Mouse (Mus musculus): Measurements from ENCODE around the gene Wiz. TPM values are rescaled to one million over a fixed set of nuclear protein-coding genes. Genes with fewer than 3 reads are reported as not detected.

The Wiz gene
- polyA plus RNA-seq, 1 experiment, result 21.0 TPM

DNA sequence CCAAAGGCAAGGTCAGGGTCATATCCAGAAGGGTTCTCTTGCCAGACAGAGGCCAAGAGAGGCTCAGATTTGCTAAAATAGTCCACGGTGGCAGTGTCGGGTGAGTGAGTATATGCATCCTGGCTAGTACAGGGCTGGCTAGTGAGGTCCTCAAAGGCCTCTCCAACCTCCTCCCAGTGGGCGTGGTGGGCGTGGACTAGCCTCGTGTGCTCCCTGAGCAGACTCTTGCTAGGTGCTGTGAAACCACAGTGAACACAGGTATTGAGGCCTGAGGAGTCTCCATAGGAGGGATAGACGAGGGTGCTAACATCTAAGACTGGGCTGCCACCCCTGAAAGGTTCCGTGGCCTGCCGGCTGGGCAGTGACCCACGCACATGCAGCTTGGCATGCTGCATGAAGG is 12.1 kb downstream of the Wiz start:
- no peaks in the 10 kb centered on the region for H3K36me3 ChIP-seq (ENCODE audit: control insufficient read depth, insufficient read depth)
- TF ChIP-seq E2F4 (IDR thresholded peaks at IDR 0.05; ENCODE audit: insufficient read depth) (no peak), REST (IDR thresholded peaks at IDR 0.05; ENCODE audit: insufficient read depth, insufficient read length) (no peak), USF1 (IDR thresholded peaks at IDR 0.05; ENCODE audit: low read depth) (no peak), MAX (IDR thresholded peaks at IDR 0.05; ENCODE audit: low read depth) (no peak), POLR2AphosphoS2 (IDR thresholded peaks at IDR 0.05; ENCODE audit: insufficient read length, low read depth) (no peak), MYOD1 (IDR thresholded peaks at IDR 0.05; ENCODE audit: control insufficient read depth in 1 of 3, insufficient read length in 2 of 3, low read depth in 2 of 3) (no peak), POLR2A (IDR thresholded peaks at IDR 0.05; ENCODE audit: insufficient read length, low read depth) (no peak), CEBPB (IDR thresholded peaks at IDR 0.05; ENCODE audit: insufficient read depth, poor library complexity, severe bottlenecking) (no peak), MYOG (IDR thresholded peaks at IDR 0.05; ENCODE audit: control insufficient read depth in 1 of 3, insufficient read depth in 1 of 3, insufficient read length in 2 of 3, low read depth in 2 of 3) (no peak), TCF3 (IDR thresholded peaks at IDR 0.05; ENCODE audit: insufficient read length, low read depth) (no peak), TCF12 (IDR thresholded peaks at IDR 0.05; ENCODE audit: insufficient read depth, poor library complexity, severe bottlenecking) (no peak), SRF (IDR thresholded peaks at IDR 0.05; ENCODE audit: control insufficient read depth, insufficient read length, low read depth) (no peak)
- no peaks in the 10 kb centered on the region for H3K79me2 ChIP-seq (ENCODE audit: control insufficient read depth, insufficient read depth)
- no peaks in the 10 kb centered on the region for H3K27me3 ChIP-seq (ENCODE audit: control insufficient read depth, insufficient read depth, insufficient read length)
- no peak overlapping the region for H3K4me2 ChIP-seq (ENCODE audit: low read depth)
- no peak overlapping the region for H3K4me3 ChIP-seq
- H3ac ChIP-seq (ENCODE audit: control insufficient read depth, insufficient read length), result no peak overlapping the region

DNA sequence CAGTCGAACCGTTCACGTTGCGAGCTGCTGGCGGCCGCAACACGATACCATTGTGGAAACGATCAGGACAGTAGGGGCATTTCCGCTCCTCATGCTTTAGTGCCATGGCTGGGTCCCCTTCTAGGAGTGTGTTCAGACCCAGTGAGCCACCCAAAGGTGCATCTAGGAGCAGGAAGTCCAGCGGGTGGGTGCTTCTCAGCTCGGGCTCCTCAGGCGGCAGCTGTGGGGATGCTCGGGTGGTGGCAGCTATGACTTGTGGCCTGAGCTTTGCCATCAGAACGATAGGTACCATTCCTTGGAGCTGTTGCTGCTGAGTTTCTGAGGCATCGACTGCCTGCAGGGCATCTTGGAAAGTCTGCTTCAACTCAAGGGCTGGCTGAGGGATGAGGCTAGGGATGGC is 12.8 kb downstream of the Wiz start:
- Histone ChIP-seq H3K4me3 (no peak overlapping the region), H3K27me3 (ENCODE audit: control insufficient read depth, insufficient read depth, insufficient read length) (no peaks in the 10 kb centered on the region), H3K36me3 (ENCODE audit: control insufficient read depth, insufficient read depth) (no peaks in the 10 kb centered on the region), H3K79me2 (ENCODE audit: control insufficient read depth, insufficient read depth) (no peaks in the 10 kb centered on the region), H3K4me2 (ENCODE audit: low read depth) (no peak overlapping the region), H3ac (ENCODE audit: control insufficient read depth, insufficient read length) (no peak overlapping the region)
- TF ChIP-seq E2F4 (IDR thresholded peaks at IDR 0.05; ENCODE audit: insufficient read depth) (no peak), POLR2AphosphoS2 (IDR thresholded peaks at IDR 0.05; ENCODE audit: insufficient read length, low read depth) (no peak), CEBPB (IDR thresholded peaks at IDR 0.05; ENCODE audit: insufficient read depth, poor library complexity, severe bottlenecking) (no peak), MYOG (IDR thresholded peaks at IDR 0.05; ENCODE audit: control insufficient read depth in 1 of 3, insufficient read depth in 1 of 3, insufficient read length in 2 of 3, low read depth in 2 of 3) (no peak), USF1 (IDR thresholded peaks at IDR 0.05; ENCODE audit: low read depth) (no peak), MAX (IDR thresholded peaks at IDR 0.05; ENCODE audit: low read depth) (no peak), MYOD1 (IDR thresholded peaks at IDR 0.05; ENCODE audit: control insufficient read depth in 1 of 3, insufficient read length in 2 of 3, low read depth in 2 of 3) (no peak), REST (IDR thresholded peaks at IDR 0.05; ENCODE audit: insufficient read depth, insufficient read length) (no peak), SRF (IDR thresholded peaks at IDR 0.05; ENCODE audit: control insufficient read depth, insufficient read length, low read depth) (no peak), TCF12 (IDR thresholded peaks at IDR 0.05; ENCODE audit: insufficient read depth, poor library complexity, severe bottlenecking) (no peak), POLR2A (IDR thresholded peaks at IDR 0.05; ENCODE audit: insufficient read length, low read depth) (no peak), TCF3 (IDR thresholded peaks at IDR 0.05; ENCODE audit: insufficient read length, low read depth) (no peak)

DNA sequence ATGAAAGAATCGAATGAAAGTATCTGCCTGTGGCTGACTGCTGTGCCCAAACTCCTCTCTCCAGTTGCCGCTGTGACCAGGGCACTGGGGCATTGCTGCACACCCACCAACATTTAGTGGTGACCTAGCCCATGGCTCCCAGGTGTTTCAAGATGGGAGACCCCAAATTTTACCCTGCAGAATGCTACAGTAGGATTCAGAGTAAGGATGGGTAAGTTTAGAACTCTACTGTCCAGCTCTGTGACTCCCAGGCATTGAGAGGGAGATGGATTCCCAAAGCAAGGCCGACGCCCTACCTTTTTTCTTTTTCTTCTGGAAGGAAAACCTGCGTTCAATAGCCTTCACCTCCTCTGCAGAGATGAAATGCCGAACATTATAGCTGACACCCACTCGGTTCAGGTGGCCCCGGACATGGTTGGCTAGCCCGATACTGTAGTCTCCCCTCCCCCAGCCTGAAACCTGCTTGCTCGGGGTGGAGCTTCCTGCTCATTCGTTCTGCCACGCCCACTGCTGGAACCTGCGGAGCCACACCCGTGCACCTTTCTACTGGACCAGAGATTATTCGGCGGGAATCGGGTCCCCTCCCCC is 20.2 kb downstream of the Wiz start:
- Histone ChIP-seq H3K79me2 (ENCODE audit: control insufficient read depth, insufficient read depth) (no peaks in the 10 kb centered on the region), H3ac (ENCODE audit: control insufficient read depth, insufficient read length) (no peak overlapping the region), H3K4me3 (no peak overlapping the region), H3K27me3 (ENCODE audit: control insufficient read depth, insufficient read depth, insufficient read length) (no peaks in the 10 kb centered on the region), H3K36me3 (ENCODE audit: control insufficient read depth, insufficient read depth) (no peaks in the 10 kb centered on the region), H3K4me2 (ENCODE audit: low read depth) (no peak overlapping the region)
- TF ChIP-seq POLR2AphosphoS2 (IDR thresholded peaks at IDR 0.05; ENCODE audit: insufficient read length, low read depth), result no peak
- no peak for TF ChIP-seq POLR2A (IDR thresholded peaks at IDR 0.05; ENCODE audit: insufficient read length, low read depth)
- no peak for TF ChIP-seq USF1 (IDR thresholded peaks at IDR 0.05; ENCODE audit: low read depth)
- TF ChIP-seq SRF (IDR thresholded peaks at IDR 0.05; ENCODE audit: control insufficient read depth, insufficient read length, low read depth), result no peak
- TF ChIP-seq MYOD1 (IDR thresholded peaks at IDR 0.05; ENCODE audit: control insufficient read depth in 1 of 3, insufficient read length in 2 of 3, low read depth in 2 of 3), result no peak
- no peak for TF ChIP-seq TCF3 (IDR thresholded peaks at IDR 0.05; ENCODE audit: insufficient read length, low read depth)
- no peak for TF ChIP-seq E2F4 (IDR thresholded peaks at IDR 0.05; ENCODE audit: insufficient read depth)
- TF ChIP-seq CEBPB (IDR thresholded peaks at IDR 0.05; ENCODE audit: insufficient read depth, poor library complexity, severe bottlenecking), result no peak
- TF ChIP-seq MAX (IDR thresholded peaks at IDR 0.05; ENCODE audit: low read depth), result no peak

DNA sequence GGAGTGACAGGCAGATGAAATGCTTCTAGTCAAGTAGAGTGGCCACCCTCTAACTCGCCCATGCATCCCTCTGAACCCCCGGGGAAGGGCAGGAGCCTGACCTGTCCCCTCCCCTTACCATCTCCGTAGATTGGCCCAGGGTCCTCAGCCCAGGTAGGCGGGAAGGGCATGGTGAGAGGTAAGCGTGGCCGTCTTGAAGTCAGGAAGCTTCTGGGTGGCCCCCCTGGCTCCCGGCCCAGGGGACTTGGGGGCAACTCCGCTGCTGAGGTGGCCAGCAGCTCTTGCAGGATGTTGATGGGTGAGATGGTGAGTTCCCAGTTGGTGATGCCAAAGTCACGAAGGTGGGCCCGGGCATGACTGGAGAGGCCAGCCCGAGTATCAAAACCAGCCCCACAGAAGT is 21.5 kb downstream of the Wiz start:
- H3ac ChIP-seq (ENCODE audit: control insufficient read depth, insufficient read length), result no peak overlapping the region
- no peak for TF ChIP-seq USF1 (IDR thresholded peaks at IDR 0.05; ENCODE audit: low read depth)
- TF ChIP-seq E2F4 (IDR thresholded peaks at IDR 0.05; ENCODE audit: insufficient read depth), result no peak
- no peak for TF ChIP-seq MYOD1 (IDR thresholded peaks at IDR 0.05; ENCODE audit: control insufficient read depth in 1 of 3, insufficient read length in 2 of 3, low read depth in 2 of 3)
- TF ChIP-seq TCF12 (IDR thresholded peaks at IDR 0.05; ENCODE audit: insufficient read depth, poor library complexity, severe bottlenecking), result no peak
- TF ChIP-seq SRF (IDR thresholded peaks at IDR 0.05; ENCODE audit: control insufficient read depth, insufficient read length, low read depth), result no peak
- TF ChIP-seq REST (IDR thresholded peaks at IDR 0.05; ENCODE audit: insufficient read depth, insufficient read length), result no peak
- no peak for TF ChIP-seq TCF3 (IDR thresholded peaks at IDR 0.05; ENCODE audit: insufficient read length, low read depth)
- TF ChIP-seq MYOG (IDR thresholded peaks at IDR 0.05; ENCODE audit: control insufficient read depth in 1 of 3, insufficient read depth in 1 of 3, insufficient read length in 2 of 3, low read depth in 2 of 3), result no peak
- TF ChIP-seq POLR2A (IDR thresholded peaks at IDR 0.05; ENCODE audit: insufficient read length, low read depth), result no peak
- no peak for TF ChIP-seq MAX (IDR thresholded peaks at IDR 0.05; ENCODE audit: low read depth)
- no peak for TF ChIP-seq POLR2AphosphoS2 (IDR thresholded peaks at IDR 0.05; ENCODE audit: insufficient read length, low read depth)
- no peak for TF ChIP-seq CEBPB (IDR thresholded peaks at IDR 0.05; ENCODE audit: insufficient read depth, poor library complexity, severe bottlenecking)
- H3K36me3 ChIP-seq (ENCODE audit: control insufficient read depth, insufficient read depth), result no peaks in the 10 kb centered on the region
- H3K4me2 ChIP-seq (ENCODE audit: low read depth), result no peak overlapping the region
- H3K79me2 ChIP-seq (ENCODE audit: control insufficient read depth, insufficient read depth), result peaks cover 12% of the 10 kb centered on the region
- no peaks in the 10 kb centered on the region for H3K27me3 ChIP-seq (ENCODE audit: control insufficient read depth, insufficient read depth, insufficient read length)
- H3K4me3 ChIP-seq, result no peak overlapping the region

All from myocyte (in vitro differentiated cells).